Mouse (Mus musculus): ENCODE measurements around the gene Nubp2.

DNA sequence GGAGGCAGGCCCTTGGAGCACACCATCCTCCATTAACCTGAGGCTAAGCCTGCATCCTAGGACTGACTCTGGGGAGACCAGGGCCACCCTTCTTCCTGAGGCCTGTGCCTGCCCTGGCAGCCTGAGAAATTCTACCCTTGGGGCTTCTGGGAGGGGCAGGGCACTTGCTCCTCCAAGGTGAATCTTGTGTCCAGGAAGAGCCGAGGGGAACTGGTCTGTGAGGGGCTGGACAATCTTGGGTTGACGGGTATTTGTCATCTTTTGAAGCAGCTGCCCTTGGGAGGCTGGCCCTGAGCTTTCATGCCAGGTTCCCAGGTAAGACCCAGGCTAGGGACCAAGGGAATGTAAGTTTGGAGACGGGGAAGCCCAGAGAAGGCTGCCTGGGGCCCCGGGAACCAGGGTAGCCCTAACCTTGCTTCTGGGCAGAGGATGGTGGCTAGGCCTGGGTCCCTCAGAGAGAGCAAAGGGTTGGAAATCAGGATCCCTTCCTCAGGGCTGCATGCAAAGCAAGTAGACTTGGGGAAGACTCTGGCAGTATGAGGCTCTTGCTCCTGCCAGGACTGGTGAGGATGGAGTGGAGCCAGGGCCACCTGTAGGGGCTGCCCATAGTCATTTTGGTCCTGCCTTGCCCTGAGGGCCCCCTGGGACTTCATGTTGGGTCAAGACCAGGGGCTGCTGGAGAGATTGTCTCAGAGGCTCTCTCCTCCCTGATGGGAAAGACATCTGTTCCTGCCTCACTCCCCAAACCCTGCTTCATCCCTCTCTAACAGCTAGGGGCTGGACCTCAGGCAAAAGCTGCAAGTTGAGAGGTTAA is 12.1 kb upstream of the Nubp2 start:
- TF ChIP-seq CTCF (conservative IDR thresholded peaks at IDR 0.05; ENCODE audit: insufficient read depth, insufficient read length, low read depth, low read length) (no peak), POLR2A (IDR thresholded peaks at IDR 0.05; ENCODE audit: low read depth, low read length) (no peak)
